Mouse (Mus musculus) embryonic fibroblast, embryonic 13.5 days (primary cell): ENCODE data around the gene Vav2. TPM values are rescaled to one million over a fixed set of nuclear protein-coding genes. Genes with fewer than 3 reads are reported as not detected.

Experiments
- H3K27ac ChIP-seq: 2 replicates; pipeline ENCODE4 v1.5.1; 2012; ENCODE audit warnings: low read length, control low read depth, inconsistent platforms; ENCODE audit not compliant: insufficient read depth
- H3K4me1 ChIP-seq: 2 replicates; pipeline ENCODE4 v1.6.1; 2011; ENCODE audit warnings: low read length; ENCODE audit not compliant: control insufficient read depth, insufficient read depth
- H3K4me3 ChIP-seq: 2 replicates; pipeline ENCODE4 v1.5.1; 2011; ENCODE audit warnings: mild to moderate bottlenecking, control low read depth, low read length; ENCODE audit not compliant: insufficient read depth
- CTCF ChIP-seq: IDR thresholded peaks from 2 replicates; pipeline ENCODE4 v1.5.1; 2011; ENCODE audit warnings: mild to moderate bottlenecking, control low read depth, low read length, moderate library complexity, borderline replicate concordance; ENCODE audit not compliant: insufficient read depth
- POLR2A ChIP-seq: IDR thresholded peaks from 2 replicates; pipeline ENCODE4 v1.6.1; 2011; ENCODE audit warnings: low read depth, mild to moderate bottlenecking, control low read depth, low read length, moderate library complexity
- polyA plus RNA-seq: library from polyadenylated mRNA; stranded (reverse); fragments of >200 nt; gene quantifications from 2 replicates; pipeline ENCODE4 v1.2.4, GENCODE M21; 2011; ENCODE audit warnings: low read depth; ENCODE audit not compliant: missing spikeins, insufficient read length

The Vav2 gene
- polyA plus RNA-seq, 1 experiment, result 8.6 TPM

- Histone ChIP-seq H3K27ac (peak overlapping the region; percentile 42; the same call in 1 of the 2 replicates), H3K4me3 (no peak overlapping the region), H3K4me1 (no peaks in the 10 kb centered on the region)
- no peak for TF ChIP-seq CTCF
- TF ChIP-seq POLR2A, result no peak
Observed at GRCm38 (mm10) chr2:27247487-27247863, 179.4 kb downstream of the Vav2 start.

GRCm38 (mm10) chr2:27246712-27247486 is 179.9 kb downstream of the Vav2 start:
- peak; percentile 67 for TF ChIP-seq POLR2A
- no peak for TF ChIP-seq CTCF
- H3K27ac ChIP-seq, result peak overlapping the region; percentile 42; the same call in 1 of the 2 replicates
- no peak overlapping the region for H3K4me3 ChIP-seq
- no peaks in the 10 kb centered on the region for H3K4me1 ChIP-seq

GRCm38 (mm10) chr2:27245947-27246346 is 180.9 kb downstream of the Vav2 start:
- Histone ChIP-seq H3K4me1 (no peaks in the 10 kb centered on the region), H3K27ac (no peak overlapping the region), H3K4me3 (no peak overlapping the region)
- TF ChIP-seq CTCF (no peak), POLR2A (no peak)

- TF ChIP-seq POLR2A (no peak), CTCF (peak; percentile 56)
- no peak overlapping the region for H3K4me3 ChIP-seq
- peaks cover 4% of the 10 kb centered on the region; the same call in 1 of the 2 replicates for H3K4me1 ChIP-seq
- no peak overlapping the region for H3K27ac ChIP-seq
Observed at GRCm38 (mm10) chr2:27237342-27237741, 189.5 kb downstream of the Vav2 start.

GRCm38 (mm10) chr2:27235729-27236128 is 191.1 kb downstream of the Vav2 start:
- TF ChIP-seq POLR2A (no peak), CTCF (peak; percentile 70; the same call in 1 of the 2 replicates)
- Histone ChIP-seq H3K4me1 (peaks cover 7% of the 10 kb centered on the region; the same call in 1 of the 2 replicates), H3K27ac (no peak overlapping the region), H3K4me3 (no peak overlapping the region)

- Histone ChIP-seq H3K27ac (peak overlapping the region; percentile 52), H3K4me1 (peaks cover 7% of the 10 kb centered on the region; the same call in 1 of the 2 replicates), H3K4me3 (no peak overlapping the region)
- TF ChIP-seq POLR2A, result no peak
- no peak for TF ChIP-seq CTCF
Observed at GRCm38 (mm10) chr2:27232376-27232775, 194.5 kb downstream of the Vav2 start.

- TF ChIP-seq POLR2A (no peak), CTCF (no peak)
- no peak overlapping the region for H3K4me3 ChIP-seq
- no peak overlapping the region for H3K27ac ChIP-seq
- H3K4me1 ChIP-seq, result peaks cover 7% of the 10 kb centered on the region; the same call in 1 of the 2 replicates
Observed at GRCm38 (mm10) chr2:27229481-27230105, 197.2 kb downstream of the Vav2 start.

GRCm38 (mm10) chr2:27228809-27229480 is 197.9 kb downstream of the Vav2 start:
- Histone ChIP-seq H3K27ac (no peak overlapping the region), H3K4me1 (peaks cover 7% of the 10 kb centered on the region; the same call in 1 of the 2 replicates), H3K4me3 (no peak overlapping the region)
- TF ChIP-seq POLR2A (no peak), CTCF (no peak)

- Histone ChIP-seq H3K27ac (no peak overlapping the region), H3K4me3 (no peak overlapping the region), H3K4me1 (no peaks in the 10 kb centered on the region)
- no peak for TF ChIP-seq CTCF
- no peak for TF ChIP-seq POLR2A
Observed at GRCm38 (mm10) chr2:27226572-27226971, 200.3 kb downstream of the Vav2 start.
